Mouse (Mus musculus) ES-Bruce4 (cell line): Measurements from ENCODE around the gene Fam180a.

Source experiments
- CTCF ChIP-seq: IDR thresholded peaks from one replicate; pipeline ENCODE4 v1.8.1; 2011; ENCODE audit warnings: low read depth, low read length
- POLR2A ChIP-seq: IDR thresholded peaks from one replicate; pipeline ENCODE4 v1.8.1; 2011; ENCODE audit warnings: low read length; ENCODE audit not compliant: insufficient read depth

DNA sequence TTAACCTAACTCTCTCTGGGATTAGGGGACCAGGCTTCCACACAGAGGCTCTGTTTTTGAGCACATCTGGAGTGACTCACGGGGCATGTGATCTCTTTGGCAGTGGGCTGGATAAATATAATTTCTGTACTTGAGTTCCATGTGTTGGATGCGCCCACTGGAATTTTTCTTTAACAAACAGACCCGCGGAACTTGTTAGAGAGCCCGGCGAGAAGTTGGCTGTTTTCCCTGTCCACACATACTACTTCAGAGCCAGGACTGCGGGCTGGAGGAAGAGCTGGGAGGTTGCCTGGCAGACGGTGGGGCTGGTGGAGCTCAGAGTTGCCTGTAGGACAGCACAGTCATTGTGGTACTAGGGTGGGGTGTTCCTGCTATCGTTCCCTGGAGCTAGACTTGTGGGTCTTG is at the start of gene Fam180a:
- TF ChIP-seq CTCF (no peak), POLR2A (no peak)
